Mouse (Mus musculus) intestine, embryonic 16.5 days (tissue): ENCODE results near the gene Armh2. TPM values are rescaled to one million over a fixed set of nuclear protein-coding genes. Genes with fewer than 3 reads are reported as not detected.

ENCODE experiments used
- ATAC-seq: fragments of 200-750 bp; cut with Nextera tagmentation; 2 replicates; pipeline ENCODE4 v1.8.0; 2017; ENCODE audit warnings: moderate TSS enrichment, moderate library complexity
- H3K27ac ChIP-seq: fragments of 300-500 bp; sonication (generic); 2 replicates; pipeline ENCODE4 v1.5.1; 2014; ENCODE audit warnings: mild to moderate bottlenecking, low read length
- H3K27me3 ChIP-seq: fragments of 300-500 bp; sonication (generic); replicated peaks from 2 replicates; pipeline ENCODE4 v1.6.1; 2014; ENCODE audit warnings: low read length, control low read depth, mixed read lengths; ENCODE audit not compliant: control insufficient read depth, insufficient read depth
- H3K36me3 ChIP-seq: fragments of 300-500 bp; sonication (generic); 2 replicates; pipeline ENCODE4 v1.6.1; 2014; ENCODE audit warnings: low read length, control low read depth; ENCODE audit not compliant: control insufficient read depth, insufficient read depth
- H3K4me1 ChIP-seq: fragments of 300-500 bp; sonication (generic); 2 replicates; pipeline ENCODE4 v1.6.1; 2014; ENCODE audit warnings: low read length, control low read depth, mixed read lengths; ENCODE audit not compliant: control insufficient read depth, insufficient read depth
- H3K4me2 ChIP-seq: fragments of 300-500 bp; sonication (generic); 2 replicates; pipeline ENCODE4 v1.6.1; 2014; ENCODE audit warnings: low read depth, low read length, control low read depth
- H3K4me3 ChIP-seq: fragments of 300-500 bp; sonication (generic); 2 replicates; pipeline ENCODE4 v1.5.1; 2014; ENCODE audit warnings: mild to moderate bottlenecking, low read length
- H3K9ac ChIP-seq: fragments of 300-500 bp; sonication (generic); 2 replicates; pipeline ENCODE4 v1.6.1; 2014; ENCODE audit warnings: low read depth, low read length
- H3K9me3 ChIP-seq: fragments of 300-500 bp; sonication (generic); 2 replicates; pipeline ENCODE4 v1.6.1; 2016; ENCODE audit warnings: low read length, control low read depth; ENCODE audit not compliant: control insufficient read depth
- WGBS: fragments of 180-500 bp; shearing (Covaris S2); extraction: QIAGEN DNeasy Blood & Tissue Kit; methylation state at CpG from one replicate; pipeline ENCODE4 v1.1.7; 2014; 5-methylcytosine and 5-hydroxymethylcytosine counted together
- polyA plus RNA-seq: library from polyadenylated mRNA; unstranded; fragments of >200 nt; fragmentation: Nextera tagmentation; extraction: Ambion mirVana; gene quantifications from 2 replicates; pipeline ENCODE4 v1.2.1, GENCODE M21; 2015

Gene Armh2
- polyA plus RNA-seq, 1 experiment from 2014 or later = not detected

- Histone ChIP-seq H3K4me3 (no peak overlapping the region), H3K4me1 (no peaks in the 10 kb centered on the region), H3K9me3 (no peaks in the 10 kb centered on the region), H3K36me3 (no peaks in the 10 kb centered on the region), H3K27ac (no peak overlapping the region), H3K27me3 (no peaks in the 10 kb centered on the region), H3K9ac (no peak overlapping the region), H3K4me2 (no peak overlapping the region)
- no peak for ATAC-seq
- WGBS = 74% methylated on average over 3 of the region's 3 CpGs
These were observed 6.8 kb downstream of the Armh2 start for GRCm38 (mm10) chr13:24747823-24748222.

DNA sequence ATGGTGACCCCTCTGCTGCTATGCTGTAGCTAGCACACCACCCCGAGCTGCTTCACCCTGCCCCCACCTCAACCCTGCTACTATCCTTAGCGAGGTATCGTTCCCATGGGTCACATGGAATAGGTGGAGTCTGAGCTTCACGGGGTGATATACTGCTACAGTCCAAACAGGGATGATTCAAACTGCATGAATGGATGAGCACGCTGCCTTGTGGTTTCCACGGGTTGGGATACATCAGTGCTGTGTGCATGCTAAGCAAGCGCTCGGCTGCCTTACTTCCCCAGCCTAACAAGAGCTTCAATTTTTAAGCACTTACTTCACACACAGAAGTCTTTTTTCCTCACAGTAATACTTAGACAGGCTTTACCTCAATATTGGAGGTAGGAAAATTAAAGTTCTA, 9.8 kb downstream of the Armh2 start:
- Histone ChIP-seq H3K27me3 (no peaks in the 10 kb centered on the region), H3K9me3 (no peaks in the 10 kb centered on the region), H3K4me1 (no peaks in the 10 kb centered on the region), H3K9ac (no peak overlapping the region), H3K27ac (no peak overlapping the region), H3K36me3 (no peaks in the 10 kb centered on the region), H3K4me3 (no peak overlapping the region), H3K4me2 (no peak overlapping the region)
- ATAC-seq = no peak
- WGBS = 93% methylated on average over 8 of the region's 8 CpGs

- Histone ChIP-seq H3K36me3 (no peaks in the 10 kb centered on the region), H3K9ac (no peak overlapping the region), H3K27ac (no peak overlapping the region), H3K27me3 (no peaks in the 10 kb centered on the region), H3K4me1 (no peaks in the 10 kb centered on the region), H3K4me2 (no peak overlapping the region), H3K4me3 (no peak overlapping the region), H3K9me3 (no peaks in the 10 kb centered on the region)
- WGBS = 85% methylated on average over 8 of the region's 8 CpGs
- no peak for ATAC-seq
These were observed 10.4 kb downstream of the Armh2 start for GRCm38 (mm10) chr13:24751396-24751795.

DNA sequence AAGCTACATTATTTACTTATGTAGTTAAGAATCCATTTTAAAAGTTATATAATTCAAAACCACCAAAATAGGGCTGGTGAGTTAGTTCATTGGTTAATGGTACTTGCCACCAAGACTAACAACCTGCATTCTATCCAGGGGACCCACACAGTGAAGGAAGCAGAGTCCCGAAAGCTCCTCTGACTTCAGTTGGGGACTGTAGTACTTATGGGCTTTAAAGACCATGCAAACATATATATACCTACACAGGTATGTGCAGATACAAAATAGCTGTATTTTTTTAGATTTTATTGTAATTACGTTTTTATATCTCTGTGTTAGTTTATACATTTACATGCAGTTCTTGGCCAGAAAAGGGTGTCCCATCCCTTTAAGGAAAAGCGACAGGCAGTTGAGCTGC, 15.7 kb downstream of the Armh2 start:
- no peak overlapping the region for H3K4me3 ChIP-seq
- no peak overlapping the region for H3K4me2 ChIP-seq
- WGBS = 96% methylated on average over 3 of the region's 3 CpGs
- H3K9ac ChIP-seq = no peak overlapping the region
- H3K27me3 ChIP-seq = no peaks in the 10 kb centered on the region
- ATAC-seq = no peak
- peaks cover 5% of the 10 kb centered on the region for H3K4me1 ChIP-seq
- no peaks in the 10 kb centered on the region for H3K9me3 ChIP-seq
- H3K27ac ChIP-seq = no peak overlapping the region
- no peaks in the 10 kb centered on the region for H3K36me3 ChIP-seq

DNA sequence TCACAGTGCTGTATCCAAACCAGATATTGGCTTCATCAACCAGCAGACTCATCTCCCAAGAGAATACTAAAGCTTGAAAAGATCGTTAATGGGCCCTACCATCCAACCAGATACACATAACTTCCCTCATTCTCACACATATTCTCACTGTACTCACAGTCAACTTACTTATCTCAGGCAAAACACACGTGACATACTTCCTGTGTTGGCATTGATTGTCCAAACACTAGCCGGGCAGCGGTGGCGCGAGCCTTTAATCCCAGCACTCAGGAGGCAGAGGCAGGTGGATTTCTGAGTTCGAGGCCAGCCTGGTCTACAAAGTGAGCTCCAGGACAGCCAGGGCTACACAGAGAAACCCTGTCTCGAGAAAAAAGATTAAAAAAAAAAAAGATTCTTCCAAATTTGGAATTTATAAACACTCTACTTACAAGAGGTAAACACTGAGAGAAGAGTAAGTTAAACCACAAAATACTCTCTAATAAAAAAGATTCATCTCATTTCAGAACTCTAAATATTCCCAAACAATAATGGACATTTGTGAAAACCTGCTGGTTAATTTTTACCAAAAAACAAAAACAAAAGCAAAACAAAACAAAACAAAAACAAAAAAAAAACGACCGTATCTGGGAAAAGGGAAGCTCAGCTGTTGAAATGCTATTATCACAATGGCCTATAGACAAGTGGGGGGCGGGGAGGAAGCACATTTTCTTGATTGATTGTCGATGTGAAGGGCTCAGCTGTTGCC, 17.0 kb downstream of the Armh2 start:
- H3K4me2 ChIP-seq = no peak overlapping the region
- no peaks in the 10 kb centered on the region for H3K27me3 ChIP-seq
- ATAC-seq = no peak
- H3K36me3 ChIP-seq = no peaks in the 10 kb centered on the region
- no peaks in the 10 kb centered on the region for H3K9me3 ChIP-seq
- H3K27ac ChIP-seq = no peak overlapping the region
- no peak overlapping the region for H3K4me3 ChIP-seq
- 81% methylated on average over 12 of the region's 12 CpGs for WGBS
- H3K9ac ChIP-seq = no peak overlapping the region
- H3K4me1 ChIP-seq = peaks cover 11% of the 10 kb centered on the region

GRCm38 (mm10) chr13:24759451-24759850, 18.4 kb downstream of the Armh2 start:
- H3K27ac ChIP-seq = no peak overlapping the region
- WGBS = 79% methylated on average over 10 of the region's 10 CpGs
- H3K27me3 ChIP-seq = no peaks in the 10 kb centered on the region
- H3K9ac ChIP-seq = no peak overlapping the region
- H3K4me2 ChIP-seq = no peak overlapping the region
- no peak for ATAC-seq
- no peaks in the 10 kb centered on the region for H3K9me3 ChIP-seq
- H3K4me3 ChIP-seq = no peak overlapping the region
- peaks cover 11% of the 10 kb centered on the region for H3K4me1 ChIP-seq
- H3K36me3 ChIP-seq = no peaks in the 10 kb centered on the region

DNA sequence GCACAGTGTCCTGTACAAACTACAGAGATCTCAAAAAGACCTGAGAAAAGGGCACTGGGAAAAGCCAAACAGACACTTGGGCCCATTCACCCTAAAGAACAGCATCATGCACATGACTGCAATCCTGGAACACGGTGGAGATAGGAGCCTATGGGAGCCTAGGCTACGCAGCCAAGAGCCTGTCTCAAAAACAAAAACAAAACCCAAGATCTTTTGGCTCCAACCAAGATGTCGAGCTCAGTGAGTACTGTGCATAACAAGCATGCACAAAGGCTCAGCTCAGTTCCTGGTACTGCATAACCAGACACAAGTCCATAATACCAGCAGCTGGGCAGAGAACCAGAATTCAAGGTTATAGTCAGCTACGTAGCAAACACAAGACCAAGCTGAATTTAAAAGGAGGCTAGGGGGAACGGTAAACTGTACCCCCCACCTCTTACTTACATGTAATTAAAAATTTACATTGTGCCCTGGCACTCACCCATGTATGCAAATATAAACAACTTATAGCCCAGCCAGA, 19.4 kb downstream of the Armh2 start:
- Histone ChIP-seq H3K4me1 (peaks cover 11% of the 10 kb centered on the region), H3K9ac (peak overlapping the region; percentile 87; the same call in 1 of the 2 replicates), H3K4me2 (peak overlapping the region; percentile 73), H3K36me3 (no peaks in the 10 kb centered on the region), H3K27ac (no peak overlapping the region), H3K9me3 (no peaks in the 10 kb centered on the region), H3K27me3 (no peaks in the 10 kb centered on the region), H3K4me3 (peak overlapping the region; percentile 98)
- ATAC-seq = no peak
- WGBS = 51% methylated on average over 5 of the region's 5 CpGs

GRCm38 (mm10) chr13:24761083-24761402, 20.0 kb downstream of the Armh2 start:
- Histone ChIP-seq H3K9ac (peak overlapping the region; percentile 87), H3K4me2 (peak overlapping the region; percentile 73), H3K36me3 (no peaks in the 10 kb centered on the region), H3K4me3 (peak overlapping the region; percentile 98), H3K27ac (peak overlapping the region; percentile 77), H3K4me1 (peaks cover 11% of the 10 kb centered on the region), H3K9me3 (no peaks in the 10 kb centered on the region), H3K27me3 (no peaks in the 10 kb centered on the region)
- ATAC-seq = no peak
- WGBS = 2% methylated on average over 10 of the region's 10 CpGs

GRCm38 (mm10) chr13:24761403-24762227, 20.6 kb downstream of the Armh2 start, which contains the start of gene Gmnn:
Gene Gmnn, minus strand, starts transcription at chr13:24761923.
- Histone ChIP-seq H3K4me3 (peak within 1 kb of the TSS; percentile 98), H3K27me3 (no peaks in the 10 kb centered on the region), H3K36me3 (no peaks in the 10 kb centered on the region), H3K4me2 (peak within 1 kb of the TSS; percentile 73), H3K9me3 (no peaks in the 10 kb centered on the region), H3K4me1 (peaks cover 11% of the 10 kb centered on the region), H3K9ac (peak within 1 kb of the TSS; percentile 87), H3K27ac (peak within 1 kb of the TSS; percentile 94)
- under 1% methylated on average over 79 of the region's 79 CpGs for WGBS
- ATAC-seq = peak; percentile 99
